Mouse (Mus musculus) thymus, postnatal 10 days (tissue): Measurements from ENCODE around the gene Khdrbs2.

Experiments
- DNase-seq, 2 experiments: peaks; one replicate each; pipeline ENCODE4 v3.0.0; 2021; ENCODE audit warnings: low spot score in 2 of 2

Khdrbs2 gene

DNA sequence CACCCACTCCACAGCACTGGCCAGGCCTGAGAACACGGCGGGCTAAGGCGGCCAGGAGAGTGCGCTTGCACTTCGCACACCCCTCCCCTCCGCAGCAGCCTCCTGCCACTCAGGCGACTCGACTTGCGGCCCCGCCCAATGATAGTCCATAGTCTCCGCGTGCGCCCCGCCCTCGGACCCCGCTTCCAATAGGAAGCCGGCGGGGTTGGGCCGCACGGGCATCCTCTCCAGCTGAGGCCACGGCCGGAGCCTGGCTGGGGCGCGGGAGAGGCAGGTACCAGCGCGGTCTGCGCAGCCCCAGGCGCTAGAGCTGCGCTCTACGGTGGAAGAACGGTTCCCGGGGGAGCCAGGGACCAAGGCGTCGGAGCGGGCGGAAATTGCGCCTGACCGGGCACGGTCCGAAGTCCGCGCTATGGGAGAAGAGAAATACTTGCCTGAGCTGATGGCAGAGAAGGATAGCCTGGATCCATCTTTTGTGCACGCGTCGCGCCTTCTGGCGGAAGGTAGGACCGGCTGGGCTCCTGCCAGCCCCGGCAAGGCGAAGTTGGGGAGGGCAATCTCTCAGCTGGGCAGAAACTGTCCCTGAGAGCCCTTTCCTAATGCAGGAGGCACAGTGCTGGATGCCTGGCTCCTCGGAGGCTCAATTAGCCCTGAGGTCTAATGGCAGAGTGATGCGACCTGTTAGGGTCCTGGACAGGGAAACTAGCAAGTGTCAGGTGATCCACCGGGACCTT lies at the start of gene Khdrbs2:
Khdrbs2 (plus strand) TSS at position 209 of the 734 bp plus-strand sequence.
- no peak for DNase-seq

- no peak for DNase-seq
Observed at GRCm38 (mm10) chr1:32174566-32174965, 2.1 kb downstream of the Khdrbs2 start.

DNA sequence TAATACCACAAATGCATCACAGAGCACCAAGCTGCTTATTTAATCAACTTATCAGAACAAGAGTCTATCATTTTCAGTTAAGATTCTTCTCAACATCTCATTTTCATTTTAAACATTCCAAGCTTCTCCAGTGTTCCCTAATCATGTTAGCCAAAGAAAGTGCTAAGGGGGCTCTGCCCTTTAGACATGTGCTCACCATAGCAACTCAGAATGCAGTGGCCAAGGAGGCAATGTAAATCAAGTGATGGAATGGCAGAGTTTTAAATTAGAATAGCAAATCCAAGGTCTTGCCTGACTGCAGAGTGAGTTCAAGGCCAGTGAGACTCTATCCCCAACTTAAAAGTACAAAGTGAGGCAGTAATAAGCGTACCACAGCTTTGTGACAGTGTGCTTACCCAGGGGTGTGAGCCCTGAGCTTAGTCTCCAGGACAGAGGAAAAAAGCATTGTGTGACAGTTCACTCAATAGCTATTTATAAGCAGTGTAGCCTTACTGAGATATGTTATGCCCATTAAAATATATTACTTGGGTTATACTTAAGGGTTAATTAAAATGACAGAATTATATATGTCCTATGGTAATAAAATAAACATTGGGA lies 27.2 kb downstream of the Khdrbs2 start:
- DNase-seq = no peak

DNA sequence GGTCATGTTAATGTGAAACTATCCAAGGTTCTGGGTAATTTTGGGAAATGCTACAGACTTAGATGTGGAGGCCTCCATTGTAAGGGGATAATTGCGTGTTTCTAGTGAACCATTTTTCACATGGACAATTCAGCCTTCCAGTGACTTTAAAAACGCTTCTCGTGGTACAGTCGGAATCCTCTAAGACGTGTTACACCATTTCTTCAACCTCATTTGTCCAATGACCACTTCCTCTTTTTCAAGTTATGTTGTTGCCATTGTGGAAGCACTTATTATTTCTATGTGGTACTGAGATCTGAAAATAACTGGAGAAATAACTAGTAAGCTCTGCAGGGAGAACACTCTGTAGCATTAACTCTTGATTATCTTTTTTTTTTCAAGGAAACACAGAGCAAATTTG lies 75.9 kb downstream of the Khdrbs2 start:
- no peak for DNase-seq

DNA sequence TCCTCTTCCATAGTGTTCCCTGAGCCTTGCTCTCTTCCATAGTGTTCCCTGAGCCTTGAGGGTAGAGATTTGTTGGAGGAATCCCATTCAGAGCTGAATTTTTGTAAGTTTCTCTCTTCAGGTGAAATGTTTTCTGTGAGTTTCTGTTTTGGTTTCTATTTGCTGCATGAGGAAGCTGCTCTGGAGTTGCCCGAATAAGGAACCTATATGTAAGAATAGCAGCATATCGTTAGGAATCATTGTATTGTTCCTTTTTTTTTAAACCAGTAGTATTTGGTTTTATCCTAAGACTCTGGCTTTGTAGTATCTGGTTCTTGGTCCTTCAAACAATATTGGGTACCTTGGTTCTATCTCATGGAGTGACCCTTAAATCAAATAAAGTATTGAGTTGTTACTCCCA lies 77.1 kb downstream of the Khdrbs2 start:
- DNase-seq = no peak

- DNase-seq = no peak
Observed at GRCm38 (mm10) chr1:32250337-32250736, 77.8 kb downstream of the Khdrbs2 start.

GRCm38 (mm10) chr1:32258942-32259341 lies 86.4 kb downstream of the Khdrbs2 start:
- DNase-seq = no peak

GRCm38 (mm10) chr1:32270519-32270918 lies 98.0 kb downstream of the Khdrbs2 start:
- no peak for DNase-seq

DNA sequence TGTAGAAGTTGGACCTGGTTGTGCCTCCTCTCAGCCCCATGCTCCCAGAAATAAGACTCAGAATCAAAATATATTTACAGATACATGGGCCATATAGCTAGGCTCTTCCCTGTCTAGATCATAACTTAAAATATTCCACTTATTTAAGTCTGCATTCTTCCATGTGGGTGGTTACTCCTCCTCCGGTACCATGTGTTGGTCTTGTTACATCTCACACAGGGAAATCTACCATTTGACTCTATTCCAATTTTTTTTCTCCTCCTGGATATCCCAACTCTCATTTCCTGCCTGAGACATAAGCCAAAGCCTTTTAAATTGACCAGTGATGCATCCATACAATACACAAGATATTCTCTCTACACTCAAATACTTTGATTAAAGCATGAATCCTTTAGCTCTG lies 122.2 kb downstream of the Khdrbs2 start:
- DNase-seq = no peak

- DNase-seq = no peak
Observed at GRCm38 (mm10) chr1:32301391-32301790, 128.9 kb downstream of the Khdrbs2 start.

GRCm38 (mm10) chr1:32309074-32309473 lies 136.6 kb downstream of the Khdrbs2 start:
- no peak for DNase-seq

DNA sequence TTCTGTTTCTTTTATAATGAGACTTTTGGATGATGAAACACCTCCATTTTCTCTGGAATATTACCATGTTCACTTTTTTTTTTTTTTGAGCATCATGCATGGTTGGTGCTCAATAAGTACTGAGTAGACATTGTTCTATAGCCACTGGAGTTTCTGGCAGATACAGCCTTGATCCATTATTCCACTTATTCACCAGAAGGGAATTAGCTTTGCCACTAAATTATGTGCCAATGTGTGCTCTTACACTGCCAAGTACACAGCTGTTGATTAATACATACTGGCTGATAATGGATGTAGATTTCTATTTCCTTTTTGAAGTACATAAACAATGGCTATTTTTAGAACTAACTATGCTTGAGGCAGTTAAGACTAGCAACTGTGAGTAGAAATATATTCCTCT lies 137.1 kb downstream of the Khdrbs2 start:
- DNase-seq = no peak

- no peak for DNase-seq
Observed at GRCm38 (mm10) chr1:32339108-32339507, 166.6 kb downstream of the Khdrbs2 start.

DNA sequence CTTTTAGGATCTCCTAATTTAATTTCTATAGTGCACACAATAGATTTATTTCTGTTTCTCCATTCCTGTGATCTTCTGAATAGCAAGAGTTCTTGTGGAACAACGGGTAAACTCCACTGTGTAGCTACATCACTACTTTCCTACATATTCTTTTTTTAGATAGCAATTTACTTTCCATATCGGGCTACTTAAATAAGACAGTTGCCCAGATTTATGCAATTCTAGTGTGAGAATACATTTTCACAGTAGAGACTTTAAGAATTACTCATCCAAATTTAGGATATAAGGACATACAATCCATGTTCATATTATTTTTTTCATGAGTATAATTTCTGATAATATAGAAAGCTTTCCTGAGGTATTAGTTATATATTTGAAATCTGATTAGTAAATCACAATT lies 175.0 kb downstream of the Khdrbs2 start:
- no peak for DNase-seq

DNA sequence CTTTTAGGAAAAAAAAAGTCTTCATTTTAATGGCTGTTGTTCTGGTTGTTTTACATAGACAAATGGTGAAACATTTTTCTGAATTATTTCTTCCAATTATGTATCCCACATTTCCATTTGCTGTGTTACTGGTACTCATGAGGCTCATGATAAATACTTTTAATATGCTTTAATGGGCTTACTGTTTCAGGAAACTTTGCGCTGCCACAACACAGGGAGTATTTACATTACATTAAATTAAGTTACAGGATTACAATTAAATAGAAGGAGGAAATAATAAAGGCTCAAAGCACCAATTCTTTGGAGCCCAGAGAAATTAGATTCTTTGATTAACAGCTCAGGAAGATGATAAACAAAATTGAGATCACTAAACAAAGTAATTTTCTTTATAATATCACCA lies 179.6 kb downstream of the Khdrbs2 start:
- no peak for DNase-seq

DNA sequence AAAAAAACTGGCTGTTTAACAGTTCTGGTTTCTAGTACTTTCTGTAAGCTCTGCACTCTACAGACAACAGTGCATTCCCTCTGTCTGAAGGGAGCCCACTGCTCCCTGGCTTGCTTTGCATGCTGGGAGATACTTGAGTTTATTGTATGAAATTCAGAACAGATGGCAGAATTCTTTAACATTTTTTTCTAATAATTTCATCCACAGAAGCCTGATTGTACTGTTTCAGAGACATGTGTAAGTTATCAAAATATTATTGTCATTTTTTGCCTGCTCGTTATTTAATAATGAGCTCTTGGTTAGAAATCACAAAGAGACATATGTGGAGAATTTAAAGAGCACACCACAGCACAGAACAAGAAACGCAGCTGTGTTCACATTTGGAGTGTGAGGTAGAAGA lies 191.0 kb downstream of the Khdrbs2 start:
- no peak for DNase-seq

DNA sequence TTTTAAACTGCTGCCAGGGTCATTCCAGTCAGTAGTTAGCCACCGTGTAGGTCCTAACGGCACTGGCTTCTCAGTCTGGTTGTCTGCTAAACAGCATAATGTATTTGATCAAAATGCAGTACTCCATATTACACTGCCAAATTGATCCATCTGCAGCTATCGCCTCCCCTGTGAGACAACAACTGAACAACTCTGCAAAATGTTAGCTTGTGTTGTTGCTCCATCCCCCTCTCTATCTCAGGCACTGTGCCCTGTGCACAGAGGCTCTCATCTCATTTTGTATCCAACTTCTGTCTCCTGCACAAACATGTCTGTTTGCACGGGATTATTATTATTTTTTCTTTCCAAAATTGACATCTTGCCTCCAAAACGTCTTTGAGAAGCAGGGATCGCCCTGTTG lies 225.0 kb downstream of the Khdrbs2 start:
- no peak for DNase-seq

GRCm38 (mm10) chr1:32407651-32408050 lies 235.1 kb downstream of the Khdrbs2 start:
- DNase-seq = no peak

DNA sequence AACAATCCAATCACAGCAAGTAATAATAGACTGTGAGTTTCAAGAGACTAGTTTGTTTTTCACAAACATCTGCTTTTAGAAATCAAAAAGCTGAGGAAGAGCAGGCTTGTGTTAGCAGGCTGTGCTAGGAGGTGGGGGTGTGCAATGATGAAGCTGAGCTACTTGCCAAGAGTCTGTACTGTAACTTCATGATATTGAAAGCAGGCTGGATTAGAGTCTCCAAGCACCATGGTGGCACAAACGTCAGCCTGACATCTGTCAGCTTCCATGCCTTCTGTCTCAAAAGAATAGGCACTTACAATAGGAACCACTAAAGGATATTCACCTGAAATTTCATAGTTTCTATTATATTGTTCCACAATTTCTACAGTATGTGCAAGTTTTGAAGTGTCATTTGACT lies 255.9 kb downstream of the Khdrbs2 start:
- DNase-seq = no peak

- DNase-seq = no peak
Observed at GRCm38 (mm10) chr1:32429493-32429892, 257.0 kb downstream of the Khdrbs2 start.

GRCm38 (mm10) chr1:32430516-32430915 lies 258.0 kb downstream of the Khdrbs2 start:
- DNase-seq = no peak

GRCm38 (mm10) chr1:32433118-32433517 lies 260.6 kb downstream of the Khdrbs2 start:
- DNase-seq = no peak

DNA sequence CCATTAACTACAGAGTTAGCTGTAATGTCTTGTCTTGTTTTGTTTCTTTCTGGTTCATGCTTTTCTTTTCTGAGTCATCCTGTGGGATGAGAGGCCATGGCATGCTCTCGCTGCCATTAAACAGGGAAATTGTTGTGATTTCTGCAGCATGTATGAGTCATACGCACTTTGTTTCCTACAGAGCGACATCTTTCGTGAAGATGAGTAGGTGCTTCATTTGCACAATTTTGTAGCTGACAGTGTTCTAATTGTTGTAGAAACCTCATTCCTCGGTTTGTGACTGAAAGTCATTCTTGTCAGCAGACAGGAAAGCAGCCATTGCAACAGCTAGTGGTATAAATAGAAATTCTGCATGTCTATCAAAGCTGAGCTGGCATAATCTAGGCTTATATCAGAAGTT lies 271.4 kb downstream of the Khdrbs2 start:
- no peak for DNase-seq

DNA sequence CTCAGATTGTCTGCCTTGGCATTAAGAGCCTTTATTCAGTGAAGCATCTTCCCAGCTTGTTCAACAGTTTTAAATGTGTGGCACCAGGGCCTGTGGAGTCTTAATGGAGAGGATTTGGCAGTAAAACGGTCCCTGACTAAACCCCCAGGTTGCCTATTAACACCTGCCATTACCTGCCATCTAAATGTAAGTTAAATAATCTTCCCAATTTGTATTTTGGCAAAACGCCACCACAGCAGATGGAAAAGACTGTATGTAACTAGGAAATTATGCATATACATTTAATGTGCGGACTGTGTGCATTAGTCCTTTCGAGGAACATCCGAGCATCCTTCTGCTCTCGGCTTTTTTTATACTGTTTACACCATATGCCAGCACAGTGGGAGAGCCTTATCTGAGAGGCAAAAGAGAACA lies 290.6 kb downstream of the Khdrbs2 start:
- no peak for DNase-seq
